ENCODE assay signal across 20 mouse cellular contexts in the genomic region with DNA sequence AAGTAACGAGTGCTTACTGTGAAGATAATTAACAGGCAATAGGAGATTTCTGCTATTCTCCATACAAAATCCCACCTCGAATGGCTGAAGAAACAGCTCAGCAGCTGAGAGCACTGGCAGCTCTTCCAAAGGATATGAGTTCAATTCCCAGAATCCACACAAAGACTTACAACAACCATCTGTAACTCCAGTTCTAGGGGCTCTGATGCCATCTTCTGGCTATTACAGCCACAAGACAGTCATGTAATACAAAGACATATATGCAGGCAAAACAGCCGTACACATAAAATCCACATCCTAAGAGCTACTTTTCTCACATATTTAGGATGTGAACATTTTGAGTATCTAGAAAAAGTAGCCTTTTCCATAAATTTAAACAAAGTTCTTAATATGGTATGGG. TPM values are rescaled to one million over a fixed set of nuclear protein-coding genes. Genes with fewer than 3 reads are reported as not detected.
DNase-seq lines count a peak whose midpoint lies in the region; ATAC-seq and TF ChIP-seq lines count a peak whose summit lies in the region.
"Had no signal": no experiment of that assay in that cellular context is flagged by ENCODE, and none has a peak within 500 bp of the region (broad histone marks: within the 10 kb centered on the region; RNA-seq: fewer than 3 reads in every experiment).

No protein-coding gene starts in this region.

- dilution Hi-C loops in CH12.LX (cut with MboI; ENCODE audit: extremely low pct_ligation_motif_present, extremely low pct_unique_long_range_greater_than_20kb, low sequenced_read_pairs), result no loop called here

- H3K36me3 ChIP-seq in heart, postnatal 0 days (replicated peaks; ENCODE audit: control insufficient read depth, insufficient read depth, low read length), result no peaks in the 10 kb centered on the region
- H3K36me3 ChIP-seq in lung, embryonic 14.5 days (ENCODE audit: insufficient read depth), result no peaks in the 10 kb centered on the region
- no peaks in the 10 kb centered on the region for H3K36me3 ChIP-seq in CH12.LX (replicated peaks in 1 of 2; ENCODE audit: control insufficient read depth in 1 of 2, insufficient read depth in 1 of 2, low read length in 1 of 2)
- H3K36me3 ChIP-seq: embryonic facial prominence, embryonic 13.5 days; hindbrain, embryonic 15.5 days; liver, embryonic 13.5 days; midbrain, embryonic 13.5 days had no signal

- no peak for TF ChIP-seq POLR2A in CH12.LX (IDR thresholded peaks at IDR 0.05; ENCODE audit: low read depth, low read length)

- H3K4me1 ChIP-seq in heart, postnatal 0 days (ENCODE audit: control insufficient read depth, insufficient read depth), result no peaks in the 10 kb centered on the region
- no peaks in the 10 kb centered on the region for H3K4me1 ChIP-seq in lung, embryonic 14.5 days (ENCODE audit: insufficient read depth)
- H3K4me1 ChIP-seq in CH12.LX (ENCODE audit: control insufficient read depth in 1 of 2, insufficient read depth in 2 of 2), result no peaks in the 10 kb centered on the region
- H3K4me1 ChIP-seq: embryonic facial prominence, embryonic 13.5 days; hindbrain, embryonic 15.5 days; liver, embryonic 13.5 days; midbrain, embryonic 13.5 days had no signal

- no peak overlapping the region for H3K4me2 ChIP-seq in heart, postnatal 0 days (ENCODE audit: low read depth, low read length)
- H3K4me2 ChIP-seq in lung, embryonic 14.5 days, result no peak overlapping the region
- no peak overlapping the region for H3K4me2 ChIP-seq in CH12.LX (ENCODE audit: insufficient read depth, low read depth, poor library complexity, severe bottlenecking)
- H3K4me2 ChIP-seq: embryonic facial prominence, embryonic 13.5 days; heart, embryonic 11.5 days; hindbrain, embryonic 15.5 days; liver, embryonic 13.5 days; midbrain, embryonic 13.5 days had no signal

- H3K27ac ChIP-seq in heart, postnatal 0 days (ENCODE audit: low read depth), result no peak overlapping the region
- H3K27ac ChIP-seq in lung, embryonic 14.5 days (ENCODE audit: low read depth), result no peak overlapping the region
- H3K27ac ChIP-seq in CH12.LX (ENCODE audit: insufficient read depth, low read depth), result no peak overlapping the region
- H3K27ac ChIP-seq: embryonic facial prominence, embryonic 13.5 days; hindbrain, embryonic 15.5 days; liver, embryonic 13.5 days; midbrain, embryonic 13.5 days had no signal

- peak; percentile 16; the same call in 1 of the 2 replicates for TF ChIP-seq CTCF in heart, postnatal 0 days (IDR thresholded peaks at IDR 0.05; ENCODE audit: low read depth)
- peak; percentile 28; the same call in 1 of the 2 replicates for TF ChIP-seq CTCF in lung, embryonic 14.5 days (IDR thresholded peaks at IDR 0.05; ENCODE audit: low read depth)
- TF ChIP-seq CTCF in CH12.LX (conservative IDR thresholded peaks at IDR 0.05 in 1 of 2, IDR thresholded peaks at IDR 0.05 in 1 of 2; ENCODE audit: low read depth in 2 of 2, low read length in 2 of 2), result peak in 1 of 2 experiments; percentile 55; a peak in 2 of 4 replicates

- in situ Hi-C loops in CH12.LX (cut with MboI; ENCODE audit: low pct_ligation_motif_present, low pct_unique_long_range_greater_than_20kb, low sequenced_read_pairs), result no loop called here

- no peak overlapping the region for H3K4me3 ChIP-seq in heart, postnatal 0 days (ENCODE audit: low read depth, low read length)
- H3K4me3 ChIP-seq in lung, embryonic 14.5 days (ENCODE audit: low read depth, low read length), result no peak overlapping the region
- no peak overlapping the region for H3K4me3 ChIP-seq in CH12.LX (replicated peaks in 1 of 3; ENCODE audit: low read depth in 2 of 3, low read length in 2 of 3, poor library complexity in 1 of 3)
- H3K4me3 ChIP-seq: embryonic facial prominence, embryonic 13.5 days; hindbrain, embryonic 15.5 days; liver, embryonic 13.5 days; midbrain, embryonic 13.5 days had no signal

- WGBS in heart, postnatal 0 days, result 78% methylated on average over 3 of the region's 3 CpGs
- WGBS in lung, embryonic 14.5 days, result 52% methylated on average over 3 of the region's 3 CpGs

- no peak for TF ChIP-seq EP300 in heart, postnatal 0 days (IDR thresholded peaks at IDR 0.05; ENCODE audit: low read depth)
- no peak for TF ChIP-seq EP300 in CH12.LX (IDR thresholded peaks at IDR 0.05; ENCODE audit: low read length)

- DNase-seq in heart, postnatal 0 days (ENCODE audit: low spot score), result no peak
- no peak for DNase-seq in heart, adult 9 months (ENCODE audit: low spot score in 2 of 2)
- peak; percentile 51 for DNase-seq in lung, embryonic 14.5 days
- DNase-seq in lung, postnatal 14 days, result no peak
- no peak for DNase-seq in CH12.LX (ENCODE audit: extremely low read depth)
- peak; percentile 31 for DNase-seq in adipocyte (ENCODE audit: low spot score)
- DNase-seq in kidney, adult 9 months, result no peak
- DNase-seq: cerebellum, adult 11 months; cerebellum, postnatal 36 days; gastrocnemius, postnatal 14 days; kidney, adult 18-20 months; left cerebral cortex, postnatal 4 days; liver, embryonic 13.5 days; thymus, postnatal 36 days had no signal

- TF ChIP-seq RAD21 in CH12.LX (IDR thresholded peaks at IDR 0.05; ENCODE audit: low read depth, low read length), result peak; percentile 61

- no peaks in the 10 kb centered on the region for H3K9me3 ChIP-seq in heart, postnatal 0 days (replicated peaks; ENCODE audit: control insufficient read depth, low read length)
- no peaks in the 10 kb centered on the region for H3K9me3 ChIP-seq in lung, embryonic 14.5 days (ENCODE audit: low read depth, low read length)
- H3K9me3 ChIP-seq in CH12.LX (replicated peaks; ENCODE audit: low read length), result no peaks in the 10 kb centered on the region
- H3K9me3 ChIP-seq: embryonic facial prominence, embryonic 13.5 days; hindbrain, embryonic 15.5 days; liver, embryonic 13.5 days; midbrain, embryonic 13.5 days had no signal

- no peak overlapping the region for H3K9ac ChIP-seq in heart, postnatal 0 days (replicated peaks; ENCODE audit: low read depth, low read length)
- no peak overlapping the region for H3K9ac ChIP-seq in lung, embryonic 14.5 days
- no peak overlapping the region for H3K9ac ChIP-seq in CH12.LX (ENCODE audit: insufficient read depth, low read depth)
- H3K9ac ChIP-seq: embryonic facial prominence, embryonic 13.5 days; hindbrain, embryonic 15.5 days; liver, embryonic 13.5 days; midbrain, embryonic 13.5 days had no signal

- H3K79me2 ChIP-seq in CH12.LX (replicated peaks; ENCODE audit: control insufficient read depth, extremely low read depth, insufficient read depth, poor library complexity, severe bottlenecking), result no peaks in the 10 kb centered on the region

- ATAC-seq in heart, postnatal 0 days (ENCODE audit: insufficient read depth, low read depth), result no peak
- no peak for ATAC-seq in lung, embryonic 14.5 days (ENCODE audit: insufficient read depth)
- ATAC-seq: activated CD4-positive, CD25-positive, alpha-beta regulatory T cell, adult 4 months; midbrain, embryonic 13.5 days had no signal

- H3K27me3 ChIP-seq in heart, postnatal 0 days (ENCODE audit: control insufficient read depth, insufficient read depth, low read length), result no peaks in the 10 kb centered on the region
- no peaks in the 10 kb centered on the region for H3K27me3 ChIP-seq in lung, embryonic 14.5 days (ENCODE audit: insufficient read depth, low read length)
- H3K27me3 ChIP-seq in CH12.LX (replicated peaks), result no peaks in the 10 kb centered on the region
- H3K27me3 ChIP-seq: hindbrain, embryonic 15.5 days; midbrain, embryonic 13.5 days had no signal

TF ChIP-seq in CH12.LX, 34 proteins besides CTCF, POLR2A, EP300 and RAD21:
- TF ChIP-seq IRF4 (IDR thresholded peaks at IDR 0.05; ENCODE audit: low read depth, low read length), result no peak
- peak; percentile 41 for TF ChIP-seq SMC3 (IDR thresholded peaks at IDR 0.05; ENCODE audit: low read depth, low read length)
TF ChIP-seq in CH12.LX: peak in this region for 1.

RNA-seq across cellular contexts. Expression of gene Il31ra, which starts 27.4 kb away (rescaled TPM):
- not detected in 2 replicates for total RNA-seq in heart, postnatal 0 days (2014; rRNA removed; ENCODE audit: low replicate concordance)
- polyA plus RNA-seq in heart, postnatal 0 days (2015; fragmentation: Nextera tagmentation; extraction: Ambion mirVana), result 0.05 TPM in 1 of 2 replicates, not detected in the other
- not detected in 2 replicates for polyA plus RNA-seq in lung, embryonic 14.5 days (2014; fragmentation: Nextera tagmentation; extraction: Ambion mirVana)
- total RNA-seq in CH12.LX (2012; rRNA removed) (not detected in 2 replicates), CH12.LX (2014; rRNA removed) (not detected in 2 replicates)
- not detected in 2 replicates for polyA plus RNA-seq in CH12.LX (2012; ENCODE audit: insufficient read length, low read depth)
- total RNA-seq: heart, postnatal 25 days; left cerebral cortex, postnatal 4 days had no signal
- polyA plus RNA-seq: midbrain, embryonic 13.5 days had no signal

RNA-seq across cellular contexts. Expression of gene Ddx4, which starts 30.7 kb away (rescaled TPM):
- total RNA-seq in heart, postnatal 0 days (2014; rRNA removed; ENCODE audit: low replicate concordance), result not detected in 2 replicates
- polyA plus RNA-seq in heart, postnatal 0 days (2015; fragmentation: Nextera tagmentation; extraction: Ambion mirVana), result 0.14 and 0.16 TPM in 2 replicates
- polyA plus RNA-seq in lung, embryonic 14.5 days (2014; fragmentation: Nextera tagmentation; extraction: Ambion mirVana), result 0.19 and 0.38 TPM in 2 replicates
- 0.04 and 0.08 TPM in 2 replicates for total RNA-seq in CH12.LX (2012; rRNA removed)
- total RNA-seq in CH12.LX (2014; rRNA removed), result 0.35 and 0.49 TPM in 2 replicates
- 0.27 and 0.40 TPM in 2 replicates for polyA plus RNA-seq in CH12.LX (2012; ENCODE audit: insufficient read length, low read depth)
- total RNA-seq: gastrocnemius, postnatal 14 days; heart, postnatal 25 days had no signal
- polyA plus RNA-seq: activated CD4-positive, CD25-positive, alpha-beta regulatory T cell, adult 4 months had no signal

RNA-seq across cellular contexts. Expression of gene Slc38a9, which starts 39.0 kb away (rescaled TPM):
- 7.6 and 11.1 TPM in 2 replicates for total RNA-seq in heart, postnatal 0 days (2014; rRNA removed; ENCODE audit: low replicate concordance)
- polyA plus RNA-seq in heart, postnatal 0 days (2015; fragmentation: Nextera tagmentation; extraction: Ambion mirVana), result 10.7 and 11.4 TPM in 2 replicates
- polyA plus RNA-seq in lung, embryonic 14.5 days (2014; fragmentation: Nextera tagmentation; extraction: Ambion mirVana), result 9.4 and 13.1 TPM in 2 replicates
- total RNA-seq in CH12.LX (2012; rRNA removed) (8.6 and 10.0 TPM in 2 replicates), CH12.LX (2014; rRNA removed) (7.8 and 8.4 TPM in 2 replicates)
- 9.6 and 10.4 TPM in 2 replicates for polyA plus RNA-seq in CH12.LX (2012; ENCODE audit: insufficient read length, low read depth)

Comparison
In these comparisons a context has a peak if more than half of its experiments do, and no peak if none do; other contexts are left out.
1. DNase-seq: peak in lung, embryonic 14.5 days (single experiment) and adipocyte (single experiment); none in heart, postnatal 0 days (single experiment), heart, adult 9 months (0 of 2), lung, postnatal 14 days (single experiment), CH12.LX (single experiment) and kidney, adult 9 months (single experiment).